Mouse (Mus musculus) mouse trophoblast stem cell (cell line): ENCODE measurements at regions not wholly inside any gene's neighbourhood (a gene's known extent, or its start where the extent isn't known, plus 50 kb on each side); places are given as distances from the start of the nearest gene placed in this dataset.

ENCODE experiments used
- in situ Hi-C, 2 experiments: fragments of 300-500 bp; cut with MseI, MboI; formaldehyde crosslinking; loops; 2 replicates in 1 of 2; 3 replicates in 1 of 2; pipeline ENCODE4 v1.15.1; 2025

- in situ Hi-C loops, result no loop called here
Measured at GRCm38 (mm10) chr2:47424910-47425309, 1389.0 kb upstream of the Acvr2a start.

- in situ Hi-C loops, result no loop called here
Measured at GRCm38 (mm10) chr2:47429843-47430242, 1384.1 kb upstream of the Acvr2a start.

- in situ Hi-C loops, result no loop called here
Measured at GRCm38 (mm10) chr2:47466043-47466442, 1347.9 kb upstream of the Acvr2a start.

- in situ Hi-C loops, result loop anchor here (25.0 kb wide), 1 partner anchor 1395 kb away; no protein-coding TSS in a partner anchor
Measured at GRCm38 (mm10) chr2:47491874-47492539, 1321.9 kb upstream of the Acvr2a start.
